Mouse (Mus musculus) CH12.LX (cell line): Measurements from ENCODE around the gene Cdc123. TPM values are rescaled to one million over a fixed set of nuclear protein-coding genes. Genes with fewer than 3 reads are reported as not detected.

ENCODE experiments used
- DNase-seq: peaks from one replicate; pipeline ENCODE4 v3.0.0-alpha.2; 2013; ENCODE audit errors: extremely low read depth
- H3K27ac ChIP-seq: 2 replicates; pipeline ENCODE4 v1.5.1; 2012; ENCODE audit warnings: low read depth, mild to moderate bottlenecking, control low read depth, moderate library complexity; ENCODE audit not compliant: insufficient read depth
- H3K27me3 ChIP-seq: replicated peaks from 2 replicates; pipeline ENCODE3; 2012; ENCODE audit warnings: inconsistent platforms
- H3K36me3 ChIP-seq, 2 experiments: replicated peaks in 1 of 2; 2 replicates each; pipeline versions ENCODE3 to v1.6.1; 2012; ENCODE audit warnings: inconsistent platforms in 1 of 2, low read length in 1 of 2, mild to moderate bottlenecking in 1 of 2, mixed read lengths in 1 of 2, moderate library complexity in 1 of 2; ENCODE audit not compliant: control insufficient read depth in 1 of 2, insufficient read depth in 1 of 2
- H3K4me1 ChIP-seq, 2 experiments: 2 replicates each; pipeline ENCODE4 v1.6.1; 2012; ENCODE audit warnings: inconsistent platforms in 1 of 2, moderate library complexity in 1 of 2; ENCODE audit not compliant: insufficient read depth in 2 of 2, control insufficient read depth in 1 of 2
- H3K4me2 ChIP-seq: 2 replicates; pipeline ENCODE4 v1.6.1; 2012; ENCODE audit warnings: low read depth, mild to moderate bottlenecking, control low read depth; ENCODE audit not compliant: poor library complexity, insufficient read depth, severe bottlenecking
- H3K4me3 ChIP-seq, 3 experiments: fragments of 150-350 bp in 1 of 3; sonication (generic) in 1 of 3; replicated peaks in 1 of 3; 2 replicates each; pipeline versions ENCODE3 to v1.5.1; 2011 to 2012; ENCODE audit warnings: low read depth in 2 of 3, low read length in 2 of 3, mild to moderate bottlenecking in 2 of 3, moderate library complexity in 2 of 3, control low read depth in 1 of 3, improper control_type of control experiment in 1 of 3, inconsistent platforms in 1 of 3, mixed read lengths in 1 of 3; ENCODE audit not compliant: poor library complexity in 1 of 3
- H3K79me2 ChIP-seq: replicated peaks from 2 replicates; pipeline ENCODE4 v1.6.1; 2012; ENCODE audit warnings: mild to moderate bottlenecking, moderate library complexity; ENCODE audit not compliant: control insufficient read depth, poor library complexity, insufficient read depth, severe bottlenecking; ENCODE audit errors: extremely low read depth
- H3K9ac ChIP-seq: 2 replicates; pipeline ENCODE4 v1.6.1; 2012; ENCODE audit warnings: low read depth, mild to moderate bottlenecking, control low read depth, moderate library complexity; ENCODE audit not compliant: insufficient read depth
- H3K9me3 ChIP-seq: replicated peaks from 2 replicates; pipeline ENCODE3; 2012; ENCODE audit warnings: low read length, inconsistent platforms, mixed read lengths
- BHLHE40 ChIP-seq: IDR thresholded peaks from 2 replicates; pipeline ENCODE4 v1.6.1; 2011; ENCODE audit warnings: mild to moderate bottlenecking, low read depth, low read length, improper control_type of control experiment
- CHD2 ChIP-seq: IDR thresholded peaks from 2 replicates; pipeline ENCODE4 v1.6.1; 2011; ENCODE audit warnings: low read length, improper control_type of control experiment
- CTCF ChIP-seq, 2 experiments: IDR thresholded peaks in 1 of 2; conservative IDR thresholded peaks in 1 of 2; 2 replicates each; pipeline ENCODE4 v1.5.1; 2011 to 2012; ENCODE audit warnings: low read depth in 2 of 2, low read length in 2 of 2, improper control_type of control experiment in 1 of 2, inconsistent platforms in 1 of 2, mild to moderate bottlenecking in 1 of 2, moderate library complexity in 1 of 2
- E2F4 ChIP-seq: IDR thresholded peaks from 2 replicates; pipeline ENCODE4 v1.6.1; 2011; ENCODE audit warnings: low read depth, low read length, improper control_type of control experiment; ENCODE audit not compliant: insufficient replicate concordance
- ELF1 ChIP-seq: IDR thresholded peaks from 2 replicates; pipeline ENCODE4 v1.6.1; 2014; ENCODE audit warnings: low read depth, mild to moderate bottlenecking, inconsistent platforms, low read length, improper control_type of control experiment
- GABPA ChIP-seq: IDR thresholded peaks from 2 replicates; pipeline ENCODE4 v1.6.1; 2012; ENCODE audit warnings: low read depth, low read length, improper control_type of control experiment, inconsistent platforms; ENCODE audit not compliant: insufficient replicate concordance
- IRF4 ChIP-seq: IDR thresholded peaks from 2 replicates; pipeline ENCODE4 v1.6.1; 2014; ENCODE audit warnings: low read depth, mild to moderate bottlenecking, inconsistent platforms, low read length, improper control_type of control experiment
- JUND ChIP-seq: conservative IDR thresholded peaks from 2 replicates; pipeline ENCODE4 v1.6.1; 2011; ENCODE audit warnings: low read depth, low read length, improper control_type of control experiment
- MAFK ChIP-seq: IDR thresholded peaks from 2 replicates; pipeline ENCODE4 v1.6.1; 2011; ENCODE audit warnings: low read length, improper control_type of control experiment; ENCODE audit not compliant: insufficient replicate concordance
- MAX ChIP-seq: IDR thresholded peaks from 2 replicates; pipeline ENCODE4 v1.6.1; 2011; ENCODE audit warnings: low read length, improper control_type of control experiment
- MAZ ChIP-seq: IDR thresholded peaks from 2 replicates; pipeline ENCODE4 v1.6.1; 2012; ENCODE audit warnings: low read depth, mild to moderate bottlenecking, inconsistent platforms, low read length, improper control_type of control experiment, moderate library complexity
- NELFE ChIP-seq: IDR thresholded peaks from 2 replicates; pipeline ENCODE4 v1.6.1; 2011; ENCODE audit warnings: low read depth, low read length, improper control_type of control experiment
- NRF1 ChIP-seq: IDR thresholded peaks from 2 replicates; pipeline ENCODE4 v1.6.1; 2014; ENCODE audit warnings: low read depth, mild to moderate bottlenecking, inconsistent platforms, low read length, improper control_type of control experiment, moderate library complexity
- POLR2A ChIP-seq: IDR thresholded peaks from 2 replicates; pipeline ENCODE4 v1.6.1; 2011; ENCODE audit warnings: low read depth, mild to moderate bottlenecking, improper control_type of control experiment, low read length
- POLR2AphosphoS2 ChIP-seq: IDR thresholded peaks from 2 replicates; pipeline ENCODE4 v1.6.1; 2011; ENCODE audit warnings: low read depth, low read length, improper control_type of control experiment
- SIN3A ChIP-seq: IDR thresholded peaks from 2 replicates; pipeline ENCODE4 v1.6.1; 2012; ENCODE audit warnings: low read length, improper control_type of control experiment, inconsistent platforms
- SMC3 ChIP-seq: IDR thresholded peaks from 2 replicates; pipeline ENCODE4 v1.6.1; 2011; ENCODE audit warnings: low read depth, low read length, improper control_type of control experiment
- TCF12 ChIP-seq: IDR thresholded peaks from 2 replicates; pipeline ENCODE4 v1.6.1; 2014; ENCODE audit warnings: low read depth, mild to moderate bottlenecking, inconsistent platforms, low read length, improper control_type of control experiment
- UBTF ChIP-seq: IDR thresholded peaks from 2 replicates; pipeline ENCODE4 v1.6.1; 2012; ENCODE audit warnings: low read depth, mild to moderate bottlenecking, inconsistent platforms, low read length, improper control_type of control experiment, moderate library complexity
- USF2 ChIP-seq: conservative IDR thresholded peaks from 2 replicates; pipeline ENCODE4 v1.6.1; 2011; ENCODE audit warnings: low read depth, low read length, improper control_type of control experiment
- ZC3H11A ChIP-seq: IDR thresholded peaks from 2 replicates; pipeline ENCODE4 v1.6.1; 2012; ENCODE audit warnings: low read depth, mild to moderate bottlenecking, inconsistent platforms, low read length, improper control_type of control experiment
- ZKSCAN1 ChIP-seq: IDR thresholded peaks from 2 replicates; pipeline ENCODE4 v1.6.1; 2012; ENCODE audit warnings: low read depth, inconsistent platforms, low read length, improper control_type of control experiment, borderline replicate concordance
- ZMIZ1 ChIP-seq: IDR thresholded peaks from 2 replicates; pipeline ENCODE4 v1.6.1; 2012; ENCODE audit warnings: low read depth, mild to moderate bottlenecking, inconsistent platforms, low read length, improper control_type of control experiment
- ZNF384 ChIP-seq: IDR thresholded peaks from 2 replicates; pipeline ENCODE4 v1.6.1; 2012; ENCODE audit warnings: low read depth, low read length, improper control_type of control experiment, inconsistent platforms
- dilution Hi-C: fragments of 300-500 bp; cut with MboI; formaldehyde crosslinking; loops from 2 replicates; pipeline ENCODE4 v1.14.3; 2020; ENCODE audit warnings: low sequenced_read_pairs; ENCODE audit not compliant: extremely low pct_unique_long_range_greater_than_20kb, extremely low pct_ligation_motif_present
- in situ Hi-C: fragments of 300-500 bp; cut with MboI; formaldehyde crosslinking; loops from 3 replicates; pipeline ENCODE4 v1.14.3; 2019; ENCODE audit warnings: low sequenced_read_pairs, low pct_ligation_motif_present, low pct_unique_long_range_greater_than_20kb, mixed read lengths
- polyA plus RNA-seq: library from polyadenylated mRNA; unstranded; fragments of >175 nt; gene quantifications from 2 replicates; pipeline ENCODE4 v1.2.1, GENCODE M21; 2012; ENCODE audit warnings: low read depth; ENCODE audit not compliant: insufficient read length
- total RNA-seq, 2 experiments: library from RNA; depleted of rRNA; stranded (reverse); fragments of 300-350 nt in 1 of 2; fragments of >200 nt in 1 of 2; gene quantifications; 2 replicates each; pipeline ENCODE4 v1.2.3; 2012 to 2014

Cdc123 gene
- total and polyA plus RNA-seq, 3 experiments: 164 to 291 (median 215) TPM

- peaks cover 51 to 77% of the 10 kb centered on the region in 2 experiments for H3K36me3 ChIP-seq
- H3K9ac ChIP-seq: no peak overlapping the region
- TF ChIP-seq MAX (no peak), CHD2 (no peak), BHLHE40 (no peak), NELFE (no peak), ZC3H11A (no peak), MAZ (no peak), CTCF (conservative IDR thresholded peaks at IDR 0.05 in 1 of 2, IDR thresholded peaks at IDR 0.05 in 1 of 2; ENCODE audit: low read depth in 2 of 2, low read length in 2 of 2) (no peak), ZMIZ1 (no peak), POLR2AphosphoS2 (no peak), MAFK (no peak), SIN3A (no peak), NRF1 (no peak), ZNF384 (no peak), JUND (no peak), UBTF (no peak), E2F4 (no peak), POLR2A (no peak), ELF1 (no peak)
- no peak for DNase-seq
- no peak overlapping the region for H3K27ac ChIP-seq
- dilution Hi-C loops: no loop called here
- no peak overlapping the region for H3K4me3 ChIP-seq
- in situ Hi-C loops: no loop called here
- no peaks in the 10 kb centered on the region for H3K9me3 ChIP-seq
- H3K27me3 ChIP-seq: no peaks in the 10 kb centered on the region
- peaks cover 3 to 18% of the 10 kb centered on the region in 2 experiments; a peak in 2 of 4 replicates for H3K4me1 ChIP-seq
- H3K79me2 ChIP-seq: peaks cover 19% of the 10 kb centered on the region
- H3K4me2 ChIP-seq: no peak overlapping the region
Measured at GRCm38 (mm10) chr2:5888865-5889264, 43.9 kb upstream of the Cdc123 start.

GRCm38 (mm10) chr2:5877446-5877845 lies 32.5 kb upstream of the Cdc123 start:
- in situ Hi-C loops (no loop called here), dilution Hi-C loops (no loop called here)
- Histone ChIP-seq H3K9me3 (no peaks in the 10 kb centered on the region), H3K9ac (no peak overlapping the region), H3K4me2 (no peak overlapping the region), H3K79me2 (no peaks in the 10 kb centered on the region), H3K4me3 (no peak overlapping the region), H3K4me1 (no peaks in the 10 kb centered on the region), H3K27me3 (no peaks in the 10 kb centered on the region), H3K27ac (no peak overlapping the region), H3K36me3 (peaks cover 69 to 88% of the 10 kb centered on the region in 2 experiments)
- DNase-seq: no peak
- TF ChIP-seq USF2 (no peak), IRF4 (no peak), MAFK (no peak), SMC3 (no peak), GABPA (no peak), TCF12 (no peak), ZKSCAN1 (no peak), ELF1 (no peak), BHLHE40 (no peak), MAZ (no peak), NELFE (no peak)
